Mouse (Mus musculus) heart, postnatal 36 days (tissue): ENCODE results near the gene Wdr89. TPM values are rescaled to one million over a fixed set of nuclear protein-coding genes. Genes with fewer than 3 reads are reported as not detected.

ENCODE experiments used
- DNase-seq, 2 experiments: peaks; one replicate each; pipeline ENCODE4 v3.0.0; 2021 to 2022
- intact Hi-C: fragments of 180-260 bp; cut with DNase I; formaldehyde crosslinking; loops from one replicate; pipeline ENCODE4 v1.15.1; 2025
- total RNA-seq, 2 experiments: library from RNA; stranded (reverse); gene quantifications; 2 replicates each; pipeline ENCODE4 v1.2.3; 2021

Gene Wdr89
- total RNA-seq, 2 experiments from 2014 or later, result 2.4 to 2.9 TPM

- intact Hi-C loops, result loop anchor here (5.0 kb wide), 1 partner anchor 100 kb away; no protein-coding TSS in a partner anchor
Measured at GRCm38 (mm10) chr12:75671759-75672315, 2.5 kb upstream of the Wdr89 start.

DNA sequence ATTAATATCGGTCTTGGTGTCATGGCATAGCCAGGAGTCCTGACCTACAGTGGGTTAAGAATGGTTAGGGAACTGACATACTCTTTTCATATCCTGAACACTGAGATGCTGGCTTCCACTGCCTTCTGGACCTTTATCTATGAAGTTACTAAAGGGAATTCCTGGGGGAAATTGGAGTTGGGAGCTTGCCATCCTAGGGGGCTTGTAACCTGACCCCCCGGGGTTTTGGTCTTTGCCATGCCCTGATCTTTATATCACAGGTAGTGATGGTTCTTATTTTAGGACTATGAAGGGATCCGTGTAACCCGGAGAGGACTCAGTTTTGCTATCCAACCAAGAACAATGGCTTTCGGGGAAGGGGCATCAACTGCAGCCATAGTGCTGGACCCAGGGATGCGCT lies 1.3 kb upstream of the Wdr89 start:
- intact Hi-C loops, result loop anchor here (5.0 kb wide), 1 partner anchor 102 kb away; no protein-coding TSS in a partner anchor
- DNase-seq, result no peak

More at GRCm38 (mm10) chr12:75671759-75672315, 2.5 kb upstream of the Wdr89 start:
- DNase-seq, result no peak

- intact Hi-C loops, result loop anchor here (2.0 to 5.0 kb wide), 2 partner anchors 66 to 72 kb away; partner anchors contain the start of genes Ppp2r5e and Sgpp1
- DNase-seq, result no peak
Measured at GRCm38 (mm10) chr12:75668916-75669257, 450 bp downstream of the Wdr89 start.

- DNase-seq, result no peak
Measured at GRCm38 (mm10) chr12:75668221-75668620, 1.1 kb downstream of the Wdr89 start.

GRCm38 (mm10) chr12:75666939-75667338 lies 2.4 kb downstream of the Wdr89 start:
- DNase-seq, result no peak

More at GRCm38 (mm10) chr12:75668221-75668620, 1.1 kb downstream of the Wdr89 start:
- intact Hi-C loops, result loop anchor here (2.0 to 5.0 kb wide), 2 partner anchors 67 to 71 kb away; partner anchors contain the start of genes Ppp2r5e and Sgpp1

GRCm38 (mm10) chr12:75664516-75664810 lies 4.9 kb downstream of the Wdr89 start:
- intact Hi-C loops, result no loop called here
- no peak for DNase-seq

More at GRCm38 (mm10) chr12:75666939-75667338, 2.4 kb downstream of the Wdr89 start:
- intact Hi-C loops, result loop anchor here (5.0 kb wide), 1 partner anchor 70 kb away; the partner anchor contains the start of gene Ppp2r5e

GRCm38 (mm10) chr12:75663646-75664515 lies 5.5 kb downstream of the Wdr89 start:
- DNase-seq, result no peak
- intact Hi-C loops, result no loop called here

DNA sequence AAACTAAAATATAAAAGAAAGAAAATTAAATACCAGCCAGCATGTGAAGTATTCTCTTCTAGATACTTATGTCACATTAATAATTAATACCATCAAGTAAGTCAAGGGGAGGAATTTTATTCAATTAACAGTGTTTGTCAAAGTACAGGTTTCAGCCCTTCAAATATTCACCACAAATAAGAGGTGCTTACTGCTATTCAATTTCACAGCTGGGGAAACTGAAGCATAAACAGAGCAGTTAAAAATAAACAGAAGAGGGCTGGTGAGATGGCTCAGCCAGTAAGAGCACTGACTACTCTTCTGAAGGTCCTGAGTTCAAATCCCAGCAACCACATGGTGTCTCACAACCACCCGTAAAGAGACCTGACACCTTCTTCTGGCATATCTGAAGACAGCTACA lies 7.0 kb downstream of the Wdr89 start:
- no peak for DNase-seq
- intact Hi-C loops, result no loop called here

DNA sequence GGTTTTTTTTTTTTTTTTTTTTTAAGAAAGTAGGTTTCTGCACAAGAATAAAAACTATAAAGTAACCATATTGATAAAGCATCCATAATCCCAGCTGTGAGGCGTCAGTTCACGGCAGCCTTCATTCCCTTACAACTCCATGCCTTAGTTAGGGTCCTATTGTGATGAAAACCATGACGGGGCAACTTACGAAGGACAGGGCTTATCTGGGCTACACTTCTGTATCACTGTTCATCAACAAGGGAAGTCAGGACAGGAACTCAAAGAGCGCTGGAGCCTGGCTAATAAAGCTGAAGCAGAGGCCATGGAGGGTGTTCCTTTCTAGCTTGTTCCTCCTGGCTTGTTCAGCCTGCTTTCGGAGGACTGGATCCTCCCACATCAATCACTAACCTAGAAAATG lies 10.9 kb downstream of the Wdr89 start:
- intact Hi-C loops, result loop anchor here (10.0 kb wide), 1 partner anchor 1344 kb away; the partner anchor contains the start of gene Gm11042
- DNase-seq, result no peak

GRCm38 (mm10) chr12:75656580-75656979 lies 12.8 kb downstream of the Wdr89 start:
- intact Hi-C loops, result loop anchor here (1.0 to 10.0 kb wide), 2 partner anchors 192 to 1342 kb away; partner anchors contain the start of gene Gm11042
- DNase-seq, result peak; percentile 19 to 27

GRCm38 (mm10) chr12:75654247-75654801 lies 15.0 kb downstream of the Wdr89 start:
- DNase-seq, result no peak
- intact Hi-C loops, result loop anchor here (5.0 to 10.0 kb wide), 2 partner anchors 377 to 1340 kb away; partner anchors contain the start of gene Gm11042

DNA sequence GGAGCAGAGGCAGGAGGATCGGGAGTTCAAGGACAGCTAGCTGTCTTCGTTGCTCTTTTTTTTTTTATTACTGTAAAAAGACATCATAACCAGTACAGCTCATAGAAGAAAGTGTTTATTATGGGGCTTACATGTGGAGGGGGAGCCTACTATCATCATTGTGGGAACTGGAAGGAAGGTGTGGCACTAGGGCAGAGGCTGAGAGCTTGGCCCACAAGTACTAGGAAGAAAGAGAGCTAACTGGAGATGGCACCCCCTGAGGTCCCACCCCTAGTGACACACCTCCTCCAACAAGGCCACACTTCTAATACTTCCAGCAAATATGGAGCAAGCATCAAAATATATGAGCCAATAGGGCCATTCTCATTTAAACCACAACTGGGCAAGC lies 19.6 kb downstream of the Wdr89 start:
- intact Hi-C loops, result loop anchor here (5.0 to 10.0 kb wide), 2 partner anchors 372 to 1335 kb away; partner anchors contain the start of gene Gm11042
- no peak for DNase-seq

GRCm38 (mm10) chr12:75649058-75649705 lies 20.2 kb downstream of the Wdr89 start:
- intact Hi-C loops, result no loop called here
- DNase-seq, result no peak

GRCm38 (mm10) chr12:75648281-75648680 lies 21.1 kb downstream of the Wdr89 start:
- no peak for DNase-seq
- intact Hi-C loops, result no loop called here

- DNase-seq, result no peak
- intact Hi-C loops, result no loop called here
Measured at GRCm38 (mm10) chr12:75647663-75648062, 21.7 kb downstream of the Wdr89 start.

DNA sequence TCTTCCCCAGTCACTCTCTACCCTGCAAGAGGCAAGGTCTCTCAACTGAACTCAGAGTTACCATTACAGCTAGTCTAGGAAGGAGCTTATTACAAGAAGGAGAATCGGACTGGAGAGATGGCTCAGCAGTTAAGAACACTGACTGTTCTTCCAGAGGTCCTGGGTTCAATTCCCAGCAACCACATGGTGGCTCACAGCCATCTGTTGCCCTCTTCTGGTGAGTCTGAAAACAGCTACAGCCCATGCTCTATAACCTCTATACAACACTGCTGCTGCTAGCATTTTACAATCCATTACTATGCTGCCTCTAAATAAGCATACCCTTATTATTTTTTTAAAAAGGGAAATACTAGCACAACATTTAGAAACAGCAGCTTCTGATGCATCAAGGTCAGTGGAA lies 23.6 kb downstream of the Wdr89 start:
- intact Hi-C loops, result no loop called here
- no peak for DNase-seq

GRCm38 (mm10) chr12:75641726-75642125 lies 27.6 kb downstream of the Wdr89 start:
- intact Hi-C loops, result no loop called here
- no peak for DNase-seq

DNA sequence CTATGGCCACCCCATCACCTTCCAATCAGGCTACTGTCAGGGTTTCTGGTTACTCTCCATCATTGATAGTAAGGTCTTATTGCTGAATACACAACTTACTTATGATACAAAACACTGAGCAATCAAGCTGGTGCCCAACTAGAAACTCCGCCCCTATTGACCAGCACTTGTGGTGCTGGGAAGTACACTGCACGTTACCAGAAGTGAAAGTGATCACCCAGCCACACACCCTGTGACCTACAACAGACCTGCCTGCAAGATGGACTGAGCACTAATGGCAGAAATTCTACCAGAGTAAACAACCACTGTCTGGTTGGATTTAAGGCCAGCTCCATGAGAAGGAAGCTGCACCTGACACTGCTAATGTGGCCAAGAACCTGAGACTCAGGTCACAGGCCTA lies 31.0 kb downstream of the Wdr89 start:
- intact Hi-C loops, result no loop called here
- no peak for DNase-seq

- no peak for DNase-seq
- intact Hi-C loops, result no loop called here
Measured at GRCm38 (mm10) chr12:75637103-75637502, 32.2 kb downstream of the Wdr89 start.

- DNase-seq, result no peak
- intact Hi-C loops, result no loop called here
Measured at GRCm38 (mm10) chr12:75635771-75636430, 33.4 kb downstream of the Wdr89 start.
